Mouse (Mus musculus) naive thymus-derived CD4-positive, alpha-beta T cell, adult 2 months (primary cell): ENCODE results near the gene Vmn2r96.
"Not testable (repeated sequence)": the region's sequence is repeated elsewhere in the genome, so short reads cannot be mapped to it uniquely, and the experiment has no call there.

Source experiments
- DNase-seq: peaks from one replicate; pipeline ENCODE4 v3.0.0-alpha.2; 2011; ENCODE audit warnings: low read depth

The Vmn2r96 gene

GRCm38 (mm10) chr17:18572851-18573250 is at the start of gene Vmn2r96:
Gene Vmn2r96 (plus strand): TSS chr17:18573151.
- DNase-seq: not testable (repeated sequence)

- no peak for DNase-seq
Observed at GRCm38 (mm10) chr17:18523371-18523770, 49.6 kb upstream of the Vmn2r96 start.

- no peak for DNase-seq
Observed at GRCm38 (mm10) chr17:18523991-18524390, 49.0 kb upstream of the Vmn2r96 start.

- peak; percentile 73 for DNase-seq
Observed at GRCm38 (mm10) chr17:18558212-18559158, 14.5 kb upstream of the Vmn2r96 start.

GRCm38 (mm10) chr17:18566186-18566585 is 6.8 kb upstream of the Vmn2r96 start:
- DNase-seq: not testable (repeated sequence)

- peak; percentile 13 for DNase-seq
Observed at GRCm38 (mm10) chr17:18615151-18615550, 42.2 kb downstream of the Vmn2r96 start.

- DNase-seq: no peak
Observed at GRCm38 (mm10) chr17:18626532-18626931, 53.6 kb downstream of the Vmn2r96 start.
